Mouse (Mus musculus) kidney, adult 2 months (tissue): ENCODE measurements at regions not wholly inside any gene's neighbourhood (a gene's known extent, or its start where the extent isn't known, plus 50 kb on each side); places are given as distances from the start of the nearest gene placed in this dataset.

Source experiments
- CTCF ChIP-seq: fragments of 200-500 bp; conservative IDR thresholded peaks from 2 replicates; pipeline ENCODE4 v1.5.1; 2011; ENCODE audit warnings: low read depth, mild to moderate bottlenecking, control low read depth, low read length, moderate library complexity, mixed read lengths; ENCODE audit not compliant: insufficient read depth, insufficient read length
- POLR2A ChIP-seq: fragments of 200-500 bp; IDR thresholded peaks from one replicate; pipeline ENCODE4 v1.6.1; 2011; ENCODE audit warnings: low read depth, low read length, control low read depth

DNA sequence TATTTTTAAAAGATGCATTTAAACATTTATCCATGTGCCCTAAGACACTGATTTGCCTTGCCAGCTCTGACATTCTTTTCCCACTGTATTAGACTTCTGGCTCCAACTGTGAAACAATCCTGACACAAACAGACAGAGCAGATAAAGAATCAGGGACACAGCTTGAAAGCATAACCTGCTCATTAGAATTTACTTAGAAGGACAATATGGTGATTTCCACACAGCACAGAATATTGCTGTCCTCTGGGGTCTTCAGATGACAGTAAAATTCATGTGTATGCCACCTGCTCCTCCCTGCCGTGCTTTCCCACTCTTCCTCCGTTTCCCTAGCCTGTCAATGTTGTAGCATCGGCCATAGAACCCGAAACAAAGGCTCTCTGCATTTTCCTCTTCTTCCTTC is 151.3 kb upstream of the Cttnbp2 start:
- TF ChIP-seq CTCF = no peak
- no peak for TF ChIP-seq POLR2A
